Mouse (Mus musculus) liver, embryonic 11.5 days (tissue): ENCODE results near the gene Tmem243. TPM values are rescaled to one million over a fixed set of nuclear protein-coding genes. Genes with fewer than 3 reads are reported as not detected.

ENCODE experiments used
- ATAC-seq: fragments of 200-750 bp; cut with Nextera tagmentation; replicated peaks from 2 replicates; pipeline ENCODE4 v1.8.0; 2017; ENCODE audit warnings: moderate number of reproducible peaks, mild to moderate bottlenecking, moderate TSS enrichment, moderate library complexity; ENCODE audit not compliant: low FRiP score
- DNase-seq: peaks from one replicate; pipeline ENCODE4 v3.0.0-alpha.2; 2017; ENCODE audit warnings: low spot score
- H3K27ac ChIP-seq: fragments of 300-500 bp; sonication (generic); 2 replicates; pipeline ENCODE4 v1.5.1; 2014; ENCODE audit warnings: mild to moderate bottlenecking, low read depth, low read length, control low read depth
- H3K27me3 ChIP-seq: fragments of 300-500 bp; sonication (generic); replicated peaks from 2 replicates; pipeline ENCODE4 v1.6.1; 2014; ENCODE audit warnings: low read length, mixed read lengths; ENCODE audit not compliant: control insufficient read depth, insufficient read depth
- H3K36me3 ChIP-seq: fragments of 300-500 bp; sonication (generic); 2 replicates; pipeline ENCODE4 v1.6.1; 2014; ENCODE audit warnings: mild to moderate bottlenecking, low read length, moderate library complexity, mixed read lengths; ENCODE audit not compliant: control insufficient read depth, insufficient read depth
- H3K4me1 ChIP-seq: fragments of 300-500 bp; sonication (generic); replicated peaks from 2 replicates; pipeline ENCODE4 v1.6.1; 2014; ENCODE audit warnings: low read length, mixed read lengths; ENCODE audit not compliant: control insufficient read depth, insufficient read depth
- H3K4me2 ChIP-seq: fragments of 300-500 bp; sonication (generic); 2 replicates; pipeline ENCODE4 v1.6.1; 2014; ENCODE audit warnings: mild to moderate bottlenecking, control low read depth, moderate library complexity
- H3K4me3 ChIP-seq: fragments of 300-500 bp; sonication (generic); 2 replicates; pipeline ENCODE4 v1.5.1; 2014; ENCODE audit warnings: low read depth, low read length, control low read depth
- H3K9ac ChIP-seq: fragments of 300-500 bp; sonication (generic); 2 replicates; pipeline ENCODE4 v1.6.1; 2014; ENCODE audit warnings: low read depth, low read length, control low read depth
- H3K9me3 ChIP-seq: fragments of 300-500 bp; sonication (generic); 2 replicates; pipeline ENCODE4 v1.6.1; 2016; ENCODE audit warnings: low read length, inconsistent platforms, mixed read lengths; ENCODE audit not compliant: control insufficient read depth
- WGBS: fragments of 180-500 bp; shearing (Covaris S2); extraction: QIAGEN DNeasy Blood & Tissue Kit; methylation state at CpG from one replicate; pipeline ENCODE4 v1.1.7; 2014; 5-methylcytosine and 5-hydroxymethylcytosine counted together
- polyA plus RNA-seq: library from polyadenylated mRNA; unstranded; fragments of >200 nt; fragmentation: Nextera tagmentation; extraction: Ambion mirVana; gene quantifications from 2 replicates; pipeline ENCODE4 v1.2.1, GENCODE M21; 2014

Gene Tmem243
- polyA plus RNA-seq, 1 experiment from 2014 or later, result 14.3 TPM

DNA sequence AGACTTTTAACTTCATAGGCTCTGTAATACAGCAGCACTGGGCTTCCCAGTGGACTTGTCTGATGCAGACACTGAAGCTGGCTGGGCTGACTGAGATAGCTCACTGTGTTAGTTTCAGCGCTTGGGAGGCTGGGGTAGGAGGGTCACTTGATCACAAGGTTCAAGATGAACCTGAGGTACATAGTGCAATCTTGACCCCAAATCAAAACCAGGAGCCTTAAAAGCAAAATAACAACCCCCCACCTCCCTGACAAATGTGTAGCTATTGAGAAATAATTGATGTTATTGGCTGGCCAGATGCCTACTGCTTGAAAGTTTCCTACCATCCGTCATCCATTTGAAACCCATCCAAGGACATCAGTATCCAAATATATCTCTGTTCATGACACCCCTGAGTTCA is 2.2 kb downstream of the Tmem243 start:
- 83% methylated on average over 2 of the region's 2 CpGs for WGBS

DNA sequence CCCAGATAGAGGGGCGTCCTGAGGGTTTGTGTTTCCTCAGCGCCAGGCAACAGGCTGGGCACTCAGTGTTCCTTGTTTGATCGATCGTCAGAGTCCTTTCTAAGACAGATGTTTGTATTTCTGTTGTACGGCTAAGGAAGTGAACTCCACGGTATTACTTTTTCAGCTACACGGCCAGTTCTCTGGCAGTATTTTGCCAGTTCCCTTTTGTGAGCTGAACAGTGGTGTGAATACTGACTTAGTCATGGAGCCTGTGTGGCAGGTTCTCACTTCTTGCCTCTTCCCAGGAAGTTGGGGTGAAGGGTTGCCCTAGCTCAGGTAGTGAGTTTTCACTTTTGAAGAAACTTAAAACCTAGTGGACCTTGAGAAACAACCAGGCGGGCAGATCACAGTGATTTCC is 3.5 kb downstream of the Tmem243 start:
- Histone ChIP-seq H3K4me1 (no peaks in the 10 kb centered on the region), H3K9me3 (no peaks in the 10 kb centered on the region), H3K27me3 (peaks cover 17% of the 10 kb centered on the region), H3K9ac (no peak overlapping the region), H3K4me2 (no peak overlapping the region), H3K27ac (no peak overlapping the region), H3K4me3 (no peak overlapping the region), H3K36me3 (no peaks in the 10 kb centered on the region)
- DNase-seq, result no peak
- no peak for ATAC-seq
- 72% methylated on average over 8 of the region's 8 CpGs for WGBS

More for the DNA sequence above, 2.2 kb downstream of the Tmem243 start:
- no peak overlapping the region for H3K4me2 ChIP-seq
- no peak overlapping the region for H3K4me3 ChIP-seq
- no peak overlapping the region for H3K9ac ChIP-seq
- no peak for ATAC-seq
- H3K27me3 ChIP-seq, result peaks cover 17% of the 10 kb centered on the region
- DNase-seq, result no peak
- no peaks in the 10 kb centered on the region for H3K4me1 ChIP-seq
- no peaks in the 10 kb centered on the region for H3K36me3 ChIP-seq
- H3K9me3 ChIP-seq, result no peaks in the 10 kb centered on the region
- H3K27ac ChIP-seq, result no peak overlapping the region

DNA sequence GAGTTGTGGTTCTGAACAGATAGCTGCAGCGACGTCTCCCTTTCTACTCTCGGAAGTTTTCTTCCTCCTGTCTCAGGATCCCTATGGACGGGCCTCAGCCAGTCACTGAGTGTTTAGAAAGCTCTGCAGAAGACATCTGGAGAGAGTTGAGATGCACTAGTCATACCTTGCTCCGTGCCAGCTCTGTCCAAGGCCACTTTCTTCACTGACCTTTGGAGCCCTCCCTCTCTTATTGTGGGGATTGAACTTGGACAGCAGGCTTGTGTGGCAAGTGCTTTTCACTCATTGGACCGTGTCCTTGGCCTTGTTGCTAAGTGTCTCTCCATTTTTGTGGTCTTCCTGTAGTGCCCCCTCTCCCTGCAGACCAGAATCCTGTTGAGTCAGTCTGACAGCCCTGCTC is 6.3 kb downstream of the Tmem243 start:
- DNase-seq (no peak), ATAC-seq (no peak)
- Histone ChIP-seq H3K4me1 (no peaks in the 10 kb centered on the region), H3K27ac (no peak overlapping the region), H3K9ac (no peak overlapping the region), H3K36me3 (no peaks in the 10 kb centered on the region), H3K4me3 (no peak overlapping the region), H3K9me3 (no peaks in the 10 kb centered on the region), H3K4me2 (no peak overlapping the region), H3K27me3 (peaks cover 8% of the 10 kb centered on the region)
- 70% methylated on average over 6 of the region's 6 CpGs for WGBS

DNA sequence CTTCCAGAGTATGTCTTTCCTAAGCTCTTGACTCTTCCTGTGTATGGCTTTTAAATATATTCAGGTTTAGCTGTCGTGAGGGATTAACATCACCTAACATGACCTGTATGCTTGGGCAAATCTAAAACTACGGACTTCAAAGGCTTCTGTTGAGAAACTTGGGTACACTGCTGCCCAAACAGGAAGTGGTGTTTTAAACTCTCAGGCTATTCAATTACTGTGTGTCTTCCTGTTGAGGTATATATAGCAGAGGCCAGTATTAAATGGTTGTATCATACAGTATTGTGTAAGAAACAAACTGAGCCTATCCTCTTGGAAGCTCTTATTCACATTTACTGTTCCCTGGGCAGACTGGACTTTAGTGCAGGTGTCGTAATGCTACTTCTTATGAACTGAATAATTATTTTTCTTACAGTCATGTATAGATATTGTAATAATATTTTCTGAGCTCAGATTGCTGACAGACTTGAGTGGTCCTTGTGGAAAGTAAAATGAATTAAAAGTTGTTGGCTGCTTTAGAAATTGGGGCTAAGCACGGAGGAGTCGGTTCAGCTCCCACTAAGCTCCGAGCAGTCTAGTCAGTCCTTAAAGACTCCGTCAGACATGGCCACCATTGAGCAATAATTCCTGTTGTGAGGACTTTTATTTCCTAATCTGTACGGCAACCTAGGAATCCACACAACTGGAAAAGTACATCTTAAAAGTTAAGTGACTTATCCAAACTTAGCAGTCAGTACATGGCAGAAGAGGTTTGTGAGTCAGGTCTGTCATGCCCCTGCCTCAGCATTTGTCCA is 7.0 kb downstream of the Tmem243 start:
- ATAC-seq (no peak), DNase-seq (no peak)
- peaks cover 2% of the 10 kb centered on the region for H3K27me3 ChIP-seq
- no peaks in the 10 kb centered on the region for H3K9me3 ChIP-seq
- H3K9ac ChIP-seq, result no peak overlapping the region
- H3K4me3 ChIP-seq, result no peak overlapping the region
- H3K36me3 ChIP-seq, result no peaks in the 10 kb centered on the region
- H3K4me2 ChIP-seq, result no peak overlapping the region
- H3K4me1 ChIP-seq, result no peaks in the 10 kb centered on the region
- WGBS, result 72% methylated on average over 8 of the region's 8 CpGs
- H3K27ac ChIP-seq, result no peak overlapping the region

DNA sequence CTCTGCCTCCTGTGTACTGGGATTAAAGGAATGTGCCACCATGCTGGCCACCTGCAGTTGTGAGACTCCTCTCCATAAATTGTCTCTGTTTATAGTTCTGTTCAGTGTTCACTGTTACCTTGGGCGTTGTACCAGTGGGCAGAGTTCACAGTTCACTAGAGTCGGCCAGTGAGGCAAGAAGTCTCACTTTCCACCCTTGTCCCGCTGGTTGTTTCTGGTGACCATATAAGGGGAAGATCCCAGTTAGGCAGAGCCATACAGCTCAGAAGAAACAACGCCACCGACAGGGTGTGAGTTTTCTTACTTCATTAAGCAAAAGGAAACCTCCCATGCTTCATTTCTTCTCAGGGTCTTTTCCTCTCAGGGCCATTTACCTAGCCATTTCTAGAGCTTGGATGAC is 8.0 kb downstream of the Tmem243 start:
- Histone ChIP-seq H3K27me3 (no peaks in the 10 kb centered on the region), H3K9me3 (no peaks in the 10 kb centered on the region), H3K27ac (no peak overlapping the region), H3K36me3 (no peaks in the 10 kb centered on the region), H3K9ac (no peak overlapping the region), H3K4me3 (no peak overlapping the region), H3K4me1 (no peaks in the 10 kb centered on the region), H3K4me2 (no peak overlapping the region)
- 74% methylated on average over 5 of the region's 5 CpGs for WGBS
- DNase-seq (no peak), ATAC-seq (no peak)

DNA sequence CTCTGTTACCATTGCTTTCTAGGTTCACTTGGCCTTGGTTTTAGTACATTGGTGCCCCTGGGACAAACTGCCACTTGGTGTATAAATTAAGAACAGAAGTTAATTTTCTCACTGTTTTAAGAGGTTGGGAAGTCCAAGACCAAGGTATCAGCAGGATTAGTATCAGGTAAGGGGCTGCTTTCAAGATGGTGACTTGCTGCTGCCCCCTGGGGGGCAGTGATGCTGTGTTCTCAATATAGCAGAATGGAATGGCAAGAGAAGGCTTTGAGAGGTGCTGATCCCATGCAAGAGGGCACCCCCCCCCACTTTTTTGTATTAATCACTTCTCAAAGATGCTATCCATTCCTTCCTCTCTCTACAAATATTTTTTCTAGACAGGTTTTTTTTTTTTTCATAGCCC is 9.1 kb downstream of the Tmem243 start:
- Histone ChIP-seq H3K4me2 (no peak overlapping the region), H3K9ac (no peak overlapping the region), H3K4me3 (no peak overlapping the region), H3K4me1 (no peaks in the 10 kb centered on the region), H3K27ac (no peak overlapping the region), H3K27me3 (no peaks in the 10 kb centered on the region), H3K9me3 (no peaks in the 10 kb centered on the region), H3K36me3 (no peaks in the 10 kb centered on the region)
- no peak for DNase-seq
- no peak for ATAC-seq

DNA sequence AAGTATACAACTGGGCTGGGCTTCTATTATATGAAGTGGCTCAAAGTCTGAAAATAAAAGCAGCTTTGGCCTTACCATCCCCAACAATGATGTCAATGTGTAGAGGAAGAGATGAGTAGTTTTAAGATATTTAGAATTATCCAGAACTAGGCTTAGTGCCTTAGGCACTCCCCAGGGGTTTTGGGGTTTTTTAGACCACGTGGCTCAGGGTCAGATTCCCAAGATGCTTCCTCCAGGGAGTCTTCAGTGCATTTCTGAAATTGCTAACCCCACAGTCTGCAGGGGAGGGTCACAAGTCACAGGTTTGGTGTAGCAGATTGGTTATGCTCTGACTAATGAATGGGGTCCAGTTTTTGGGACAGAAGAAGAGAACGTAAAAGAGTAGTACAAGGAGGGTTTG is 10.8 kb downstream of the Tmem243 start:
- Histone ChIP-seq H3K27me3 (no peaks in the 10 kb centered on the region), H3K27ac (no peak overlapping the region), H3K4me2 (no peak overlapping the region), H3K4me3 (no peak overlapping the region), H3K9me3 (no peaks in the 10 kb centered on the region), H3K4me1 (no peaks in the 10 kb centered on the region), H3K9ac (no peak overlapping the region), H3K36me3 (no peaks in the 10 kb centered on the region)
- DNase-seq, result no peak
- ATAC-seq, result no peak
- WGBS, result 62% methylated on average over 2 of the region's 2 CpGs

DNA sequence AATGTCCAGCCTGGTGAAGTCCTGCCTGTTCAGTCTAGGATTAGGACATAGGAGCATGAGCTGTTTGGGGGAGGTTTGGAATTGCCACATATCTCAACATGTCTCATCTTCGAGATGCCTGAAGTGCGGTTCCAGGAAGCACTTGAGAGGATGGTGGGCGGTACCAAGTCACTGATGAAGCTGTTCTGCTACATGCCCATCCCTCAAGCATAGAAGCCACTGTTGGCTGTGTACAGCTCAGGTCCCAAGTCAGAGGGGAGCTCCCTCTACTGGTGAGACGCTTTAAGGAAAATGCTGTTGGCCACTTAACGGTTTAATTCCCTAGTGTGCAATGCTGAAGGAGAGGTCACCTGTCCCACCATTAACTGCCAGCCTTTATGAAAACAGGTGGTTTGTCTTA is 11.3 kb downstream of the Tmem243 start:
- H3K36me3 ChIP-seq, result no peaks in the 10 kb centered on the region
- 16% methylated on average over 5 of the region's 5 CpGs for WGBS
- no peak overlapping the region for H3K4me3 ChIP-seq
- DNase-seq (peak; percentile 56), ATAC-seq (peak; percentile 62; the same call in 1 of the 2 replicates)
- H3K27me3 ChIP-seq, result no peaks in the 10 kb centered on the region
- H3K9ac ChIP-seq, result no peak overlapping the region
- no peak overlapping the region for H3K27ac ChIP-seq
- H3K4me1 ChIP-seq, result no peaks in the 10 kb centered on the region
- no peak overlapping the region for H3K4me2 ChIP-seq
- H3K9me3 ChIP-seq, result no peaks in the 10 kb centered on the region

DNA sequence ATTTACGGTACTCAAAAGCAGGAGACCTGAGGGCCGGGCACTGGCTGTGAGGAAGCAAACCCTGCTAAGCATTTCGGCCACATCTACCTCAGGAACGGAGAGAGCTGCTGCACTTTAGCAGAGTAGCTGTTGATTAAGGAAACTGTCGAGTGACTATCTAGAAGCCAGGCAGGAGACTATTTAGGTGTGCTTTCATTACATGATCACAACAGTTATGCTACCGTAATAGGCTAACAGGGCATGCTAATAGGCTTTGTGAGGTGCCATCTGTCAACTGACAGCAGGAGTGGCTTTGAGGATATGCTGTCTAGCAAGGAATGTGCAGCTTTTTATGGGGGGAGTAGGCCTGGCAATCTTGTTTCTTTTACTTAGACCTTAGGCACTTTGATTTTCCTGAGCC is 13.7 kb downstream of the Tmem243 start:
- no peak overlapping the region for H3K27ac ChIP-seq
- WGBS, result 51% methylated on average over 6 of the region's 6 CpGs
- no peak overlapping the region for H3K4me3 ChIP-seq
- no peaks in the 10 kb centered on the region for H3K4me1 ChIP-seq
- ATAC-seq (no peak), DNase-seq (no peak)
- H3K27me3 ChIP-seq, result no peaks in the 10 kb centered on the region
- H3K4me2 ChIP-seq, result no peak overlapping the region
- no peaks in the 10 kb centered on the region for H3K9me3 ChIP-seq
- peaks cover 7% of the 10 kb centered on the region for H3K36me3 ChIP-seq
- no peak overlapping the region for H3K9ac ChIP-seq
